Mouse (Mus musculus) erythroblast, adult 5-6 weeks (primary cell): ENCODE data around the gene Polr3h. TPM values are rescaled to one million over a fixed set of nuclear protein-coding genes. Genes with fewer than 3 reads are reported as not detected.
A peak's percentile ranks its signal among the peaks of the same experiment; 100 is the strongest.

Experiments used
- ATAC-seq: replicated peaks from 2 replicates; pipeline ENCODE4 v1.8.0; 2016; ENCODE audit warnings: moderate number of reproducible peaks, mild to moderate bottlenecking, moderate TSS enrichment, inconsistent platforms; ENCODE audit not compliant: poor library complexity, low FRiP score, severe bottlenecking
- total RNA-seq, 2 experiments: library from RNA; stranded (forward) in 1 of 2; stranded (reverse) in 1 of 2; fragments of 150-400 nt in 1 of 2; fragments of 200-764, 138-1000 nt in 1 of 2; gene quantifications; 2 replicates each; pipeline versions ENCODE4 v1.2.3 to v1.2.4; 2015 to 2017; ENCODE audit warnings: low replicate concordance in 2 of 2

The Polr3h gene
- total RNA-seq, 2 experiments from 2014 or later: 2.9 to 6.3 TPM

DNA sequence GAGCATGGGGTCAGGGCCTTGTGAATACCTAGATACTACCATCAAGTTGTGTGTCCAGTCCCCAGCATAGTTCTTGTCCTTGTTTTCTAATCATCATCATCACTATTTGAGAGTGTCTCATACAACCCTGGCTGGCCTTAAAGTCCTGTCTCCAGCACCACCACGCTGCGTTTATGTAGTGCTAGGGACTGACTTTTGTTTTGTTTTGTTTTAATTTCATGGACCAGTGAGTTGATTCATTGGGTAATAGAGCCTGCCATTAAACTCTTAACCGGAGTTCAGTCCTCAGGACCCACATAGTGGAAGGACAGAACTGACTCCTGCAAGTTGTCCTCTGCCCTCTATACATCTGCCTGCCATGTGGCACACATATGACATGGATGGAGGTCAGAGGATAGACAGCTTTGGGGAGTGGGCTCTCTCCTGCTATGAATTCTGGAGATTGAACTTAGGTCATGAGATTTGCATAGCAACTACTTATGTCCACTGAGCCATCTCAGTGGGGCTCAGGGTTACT lies 40.6 kb downstream of the Polr3h start:
- no peak for ATAC-seq

DNA sequence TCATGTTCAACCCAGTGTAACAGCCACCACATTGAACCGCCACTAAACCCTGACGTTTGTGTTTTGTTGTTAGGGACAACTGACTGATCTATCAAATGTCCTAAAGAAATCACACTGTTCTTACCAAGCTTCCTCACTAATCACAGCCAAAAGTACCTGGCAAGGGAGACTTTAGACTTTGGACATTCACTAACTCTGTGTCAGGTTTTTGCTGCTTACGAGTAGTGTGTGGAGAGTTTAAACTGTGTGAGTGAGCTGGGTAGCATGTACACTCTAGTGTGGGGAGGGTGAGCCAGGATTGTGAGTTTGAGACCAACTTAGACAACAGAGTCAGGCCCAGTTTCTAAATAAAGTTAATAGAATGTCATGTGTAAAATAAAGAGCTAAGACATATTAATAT lies 43.7 kb downstream of the Polr3h start:
- no peak for ATAC-seq

DNA sequence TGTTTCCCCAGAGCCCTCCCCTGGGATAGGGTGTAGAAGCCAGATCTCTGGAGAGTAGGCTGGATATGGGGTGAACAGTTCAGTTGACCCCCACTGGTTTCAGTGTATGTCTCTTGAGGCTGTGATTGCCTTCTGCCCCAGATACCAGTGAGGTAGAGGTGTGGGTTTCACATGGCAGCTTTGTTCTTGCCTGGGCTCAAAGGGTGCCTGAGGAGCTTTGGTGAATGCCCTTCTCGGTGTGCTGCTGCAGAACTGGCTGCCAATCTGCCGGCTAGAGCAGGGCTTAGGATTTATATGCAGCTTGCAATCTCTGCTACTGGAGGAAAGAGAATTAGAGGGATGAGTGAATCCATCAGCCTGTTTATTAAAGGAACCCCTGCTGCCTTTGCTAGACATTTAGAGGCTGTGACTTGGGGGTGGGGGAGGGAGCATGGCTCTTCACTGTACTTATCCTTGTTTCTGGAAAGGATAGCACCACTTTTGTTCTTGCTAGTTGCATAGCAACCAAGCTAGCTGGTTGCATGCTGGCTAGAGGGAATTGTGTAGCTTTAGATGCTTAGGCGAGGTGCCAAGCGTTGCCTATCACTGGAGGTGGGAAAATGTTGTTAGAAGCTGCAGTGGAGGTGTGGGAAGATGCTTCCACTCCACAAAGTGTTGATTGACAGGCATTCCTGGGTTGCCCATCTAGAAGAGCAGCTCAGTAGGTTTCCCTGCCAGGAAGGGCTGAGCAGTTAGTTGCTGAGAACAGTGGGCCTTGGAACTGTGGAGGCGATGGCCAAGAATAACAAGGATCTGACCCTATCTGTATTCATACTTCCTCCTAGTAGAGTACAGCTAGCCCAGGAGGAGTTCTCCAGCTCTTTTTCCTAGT lies 46.3 kb downstream of the Polr3h start:
- ATAC-seq: no peak

- peak; percentile 91 for ATAC-seq
These were observed 53.5 kb downstream of the Polr3h start, which contains the start of gene Aco2 for GRCm38 (mm10) chr15:81872262-81873136. TSS of gene Aco2 (plus strand) at chr15:81872309.

GRCm38 (mm10) chr15:81871604-81872261 lies 54.3 kb downstream of the Polr3h start, which contains the start of gene Phf5a:
TSS of gene Phf5a (minus strand) at chr15:81871911.
- ATAC-seq: peak; percentile 87

- 0 out of 2 replicates have a peak, but pooled peaks have one; percentile 19 for ATAC-seq
These were observed 56.1 kb downstream of the Polr3h start for GRCm38 (mm10) chr15:81869985-81870384.

GRCm38 (mm10) chr15:81864238-81864637 lies 61.8 kb downstream of the Polr3h start:
- no peak for ATAC-seq

DNA sequence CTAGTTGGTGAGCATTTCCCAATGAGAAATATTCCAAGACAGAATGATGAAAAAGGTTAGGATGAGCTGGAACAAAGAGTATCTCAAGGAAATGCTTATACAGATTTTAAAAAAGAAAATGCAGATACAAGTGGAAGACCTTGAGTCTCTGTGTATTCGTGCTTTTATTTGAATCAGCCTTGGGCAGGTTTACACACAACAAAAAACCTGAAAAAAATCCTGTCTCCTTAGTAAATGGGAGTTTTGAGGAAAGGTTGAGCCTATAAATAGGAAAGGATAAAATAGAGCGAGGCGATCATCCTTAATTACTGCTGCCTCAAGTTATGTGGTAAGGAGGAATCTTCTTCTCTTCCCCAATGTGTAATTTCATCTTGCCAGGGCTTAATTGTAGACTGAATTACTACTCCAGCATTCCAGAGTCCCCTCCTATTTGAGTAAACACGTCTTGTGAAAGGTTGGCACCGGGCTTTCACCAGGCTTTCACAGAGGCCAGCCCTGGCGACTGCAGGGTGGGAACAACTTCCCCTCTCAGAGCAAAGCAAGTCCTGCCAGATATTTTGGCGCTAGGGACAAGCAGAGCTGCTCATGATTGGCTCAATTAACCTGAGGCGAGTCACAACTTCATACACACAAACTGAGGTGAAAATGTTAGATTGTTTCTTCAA lies 65.4 kb downstream of the Polr3h start:
- no peak for ATAC-seq

DNA sequence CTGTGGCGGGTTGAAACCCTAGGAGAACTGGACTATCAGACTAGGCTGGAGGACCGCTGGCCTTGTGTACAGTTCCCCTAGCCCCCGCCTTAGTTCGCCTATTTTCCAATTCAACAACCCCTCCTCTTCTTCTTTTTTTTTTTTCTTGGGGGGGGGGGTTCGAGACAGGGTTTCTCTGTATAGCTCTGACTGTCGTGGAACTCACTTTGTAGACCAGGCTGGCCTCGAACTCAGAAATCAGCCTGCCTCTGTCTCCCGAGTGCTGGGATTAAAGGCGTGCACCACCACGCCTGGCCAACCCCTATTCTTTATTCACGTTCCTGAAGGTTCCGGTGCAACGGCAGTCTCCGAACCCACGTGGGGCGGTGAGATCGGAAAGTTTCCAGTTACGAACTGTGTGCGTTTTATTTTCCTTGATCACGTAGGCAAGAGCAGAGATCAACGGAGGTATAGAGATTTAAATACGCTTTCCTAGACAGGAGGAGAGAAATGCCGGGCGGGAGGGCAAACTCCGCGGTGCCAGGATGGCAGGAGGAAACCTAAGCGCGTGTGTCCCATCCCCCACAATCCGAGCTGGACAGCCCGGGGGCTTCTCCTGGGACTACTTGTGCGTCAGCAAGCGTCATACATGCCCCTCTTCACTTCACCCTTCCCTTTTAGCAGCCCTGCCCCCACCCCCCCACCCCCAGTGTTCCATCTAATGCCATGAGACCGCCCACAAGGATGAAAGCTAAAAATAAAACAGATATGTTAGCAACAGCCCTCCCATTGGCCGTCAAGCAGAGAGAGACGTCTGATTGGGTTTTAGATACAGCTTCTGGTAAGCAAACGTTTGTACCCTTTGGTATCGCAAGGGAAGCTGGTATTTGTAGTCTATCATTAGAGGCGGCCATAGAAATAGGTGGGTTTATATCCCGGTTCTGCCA lies 66.4 kb downstream of the Polr3h start:
- ATAC-seq: peak; percentile 69

DNA sequence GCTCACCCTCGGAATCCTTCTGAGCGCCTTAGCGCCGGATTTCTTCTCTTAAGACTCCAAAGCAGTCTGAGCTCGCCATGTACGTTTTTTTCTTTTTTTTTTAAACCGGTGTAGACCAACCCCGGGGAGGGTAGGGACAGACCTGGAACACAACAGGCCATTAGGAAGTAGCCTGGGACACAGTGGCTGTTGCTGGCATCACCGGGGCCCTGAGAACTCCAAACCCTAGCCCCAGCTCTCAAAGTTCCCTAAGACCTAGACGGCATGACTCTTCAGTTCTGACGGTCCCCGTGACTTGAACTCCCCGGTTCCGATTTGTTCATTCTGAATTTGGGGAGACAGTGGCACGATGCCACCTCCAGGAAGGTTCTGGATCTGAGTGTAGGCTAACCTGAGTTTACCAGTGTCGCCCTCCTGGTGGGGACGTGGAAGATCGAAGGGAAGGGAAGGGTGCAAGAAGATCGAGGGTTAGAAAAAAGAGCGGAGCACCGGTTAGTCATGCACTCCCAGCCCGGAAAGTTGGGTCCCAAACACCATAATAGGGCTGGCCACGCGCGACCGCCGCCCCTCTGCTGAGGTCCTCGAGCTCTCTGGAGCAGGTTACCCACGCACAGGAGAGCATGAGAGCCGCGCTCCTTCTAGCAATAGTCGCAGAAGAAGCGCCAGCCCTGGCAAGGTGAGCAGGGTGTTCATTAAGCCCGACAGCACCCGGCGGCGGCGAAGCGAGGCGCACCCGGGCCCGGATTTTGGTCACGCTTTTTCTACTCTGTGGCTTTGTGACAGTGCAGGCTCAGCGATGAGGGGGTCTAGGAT lies 67.3 kb downstream of the Polr3h start, which contains the start of gene Tob2:
Gene Tob2, minus strand, starts transcription at position 280 of the 813 bp plus-strand sequence.
- peak; percentile 37 for ATAC-seq

GRCm38 (mm10) chr15:81858138-81858516 lies 67.9 kb downstream of the Polr3h start:
- peak; percentile 48 for ATAC-seq

DNA sequence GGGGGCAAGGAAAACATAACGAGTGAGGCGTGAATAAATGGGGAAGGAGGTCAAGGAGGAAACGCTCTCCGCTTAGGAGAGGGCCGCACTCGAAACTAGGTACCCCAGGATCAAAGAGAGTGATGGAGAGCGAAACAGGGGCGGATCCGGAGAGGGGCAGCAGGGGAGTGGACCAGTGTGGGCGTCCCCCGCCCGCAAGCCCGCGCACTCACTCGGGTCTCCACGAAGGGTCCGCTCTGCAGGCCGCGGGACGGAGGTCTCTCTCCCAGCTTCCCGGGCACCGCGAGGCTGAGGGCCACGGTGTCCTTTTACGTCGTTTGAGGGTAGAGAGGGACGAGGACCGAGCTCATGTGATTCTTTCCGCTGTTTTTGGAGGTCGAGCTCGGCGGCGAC lies 68.3 kb downstream of the Polr3h start:
- peak; percentile 5 for ATAC-seq

- no peak for ATAC-seq
These were observed 68.9 kb downstream of the Polr3h start for GRCm38 (mm10) chr15:81856938-81857723.

- ATAC-seq: peak; percentile 73
These were observed 69.8 kb downstream of the Polr3h start for GRCm38 (mm10) chr15:81856030-81856790.

- ATAC-seq: no peak
These were observed 73.0 kb downstream of the Polr3h start for GRCm38 (mm10) chr15:81853081-81853480.
